Mouse (Mus musculus) megakaryocyte progenitor cell, adult 5-6 weeks (primary cell): ENCODE data around the gene Tmtc2. TPM values are rescaled to one million over a fixed set of nuclear protein-coding genes. Genes with fewer than 3 reads are reported as not detected.
A peak's percentile ranks its signal among the peaks of the same experiment; 100 is the strongest.
"Not testable (repeated sequence)": the region's sequence is repeated elsewhere in the genome, so short reads cannot be mapped to it uniquely, and the experiment has no call there.

Experiments
- ATAC-seq: replicated peaks from 2 replicates; pipeline ENCODE4 v1.8.0; 2016; ENCODE audit warnings: mild to moderate bottlenecking, moderate TSS enrichment, inconsistent platforms; ENCODE audit not compliant: poor library complexity
- total RNA-seq, 2 experiments: library from RNA; stranded (forward) in 1 of 2; stranded (reverse) in 1 of 2; fragments of 157-497, 149-512 nt in 1 of 2; fragments of 200-1000 nt in 1 of 2; gene quantifications; 2 replicates each; pipeline versions ENCODE4 v1.2.3 to v1.2.4; 2015 to 2017

The Tmtc2 gene
- total RNA-seq, 2 experiments from 2014 or later: 0.62 to 0.99 TPM

GRCm38 (mm10) chr10:105318869-105319268, 255.4 kb downstream of the Tmtc2 start:
- ATAC-seq: no peak

- ATAC-seq: no peak
Measured at GRCm38 (mm10) chr10:105312986-105313385, 261.3 kb downstream of the Tmtc2 start.

GRCm38 (mm10) chr10:105297560-105297959, 276.7 kb downstream of the Tmtc2 start:
- peak; percentile 61 for ATAC-seq

GRCm38 (mm10) chr10:105292961-105293360, 281.3 kb downstream of the Tmtc2 start:
- ATAC-seq: no peak

GRCm38 (mm10) chr10:105288472-105288871, 285.8 kb downstream of the Tmtc2 start:
- no peak for ATAC-seq

- no peak for ATAC-seq
Measured at GRCm38 (mm10) chr10:105287575-105287974, 286.7 kb downstream of the Tmtc2 start.

GRCm38 (mm10) chr10:105287064-105287463, 287.2 kb downstream of the Tmtc2 start:
- ATAC-seq: no peak

- ATAC-seq: no peak
Measured at GRCm38 (mm10) chr10:105286221-105286620, 288.0 kb downstream of the Tmtc2 start.

GRCm38 (mm10) chr10:105284171-105284570, 290.1 kb downstream of the Tmtc2 start:
- no peak for ATAC-seq

- no peak for ATAC-seq
Measured at GRCm38 (mm10) chr10:105280933-105281332, 293.3 kb downstream of the Tmtc2 start.

- no peak for ATAC-seq
Measured at GRCm38 (mm10) chr10:105260053-105260452, 314.2 kb downstream of the Tmtc2 start.

- not testable (repeated sequence) for ATAC-seq
Measured at GRCm38 (mm10) chr10:105238291-105238690, 336.0 kb downstream of the Tmtc2 start.

- peak; percentile 80 for ATAC-seq
Measured at GRCm38 (mm10) chr10:105232864-105233263, 341.4 kb downstream of the Tmtc2 start.

GRCm38 (mm10) chr10:105230416-105230815, 343.8 kb downstream of the Tmtc2 start:
- ATAC-seq: no peak

GRCm38 (mm10) chr10:105228623-105229022, 345.6 kb downstream of the Tmtc2 start:
- ATAC-seq: no peak

- no peak for ATAC-seq
Measured at GRCm38 (mm10) chr10:105227631-105228030, 346.6 kb downstream of the Tmtc2 start.

- ATAC-seq: peak; percentile 44; the same call in 1 of the 2 replicates
Measured at GRCm38 (mm10) chr10:105225714-105226113, 348.5 kb downstream of the Tmtc2 start.

- ATAC-seq: no peak
Measured at GRCm38 (mm10) chr10:105222904-105223303, 351.3 kb downstream of the Tmtc2 start.

GRCm38 (mm10) chr10:105201491-105201890, 372.8 kb downstream of the Tmtc2 start:
- no peak for ATAC-seq

- no peak for ATAC-seq
Measured at GRCm38 (mm10) chr10:105200678-105201077, 373.6 kb downstream of the Tmtc2 start.

GRCm38 (mm10) chr10:105200092-105200491, 374.2 kb downstream of the Tmtc2 start:
- ATAC-seq: no peak

GRCm38 (mm10) chr10:105199515-105199914, 374.7 kb downstream of the Tmtc2 start:
- ATAC-seq: no peak

GRCm38 (mm10) chr10:105195377-105195776, 378.9 kb downstream of the Tmtc2 start:
- ATAC-seq: no peak
